Mouse (Mus musculus) small intestine, adult 2 months (tissue): ENCODE measurements at regions not wholly inside any gene's neighbourhood (a gene's known extent, or its start where the extent isn't known, plus 50 kb on each side); places are given as distances from the start of the nearest gene placed in this dataset.

Experiments used
- CTCF ChIP-seq: fragments of 200-500 bp; IDR thresholded peaks from 2 replicates; pipeline ENCODE4 v1.5.1; 2012; ENCODE audit warnings: low read depth, mild to moderate bottlenecking, control low read depth, inconsistent platforms, low read length, moderate library complexity, mixed read lengths; ENCODE audit not compliant: insufficient replicate concordance, insufficient read length; ENCODE audit errors: extremely low read depth
- POLR2A ChIP-seq: fragments of 200-500 bp; IDR thresholded peaks from 2 replicates; pipeline ENCODE4 v1.6.1; 2012; ENCODE audit warnings: low read depth, mild to moderate bottlenecking, control low read depth, inconsistent platforms, low read length, moderate library complexity

GRCm38 (mm10) chr14:86562728-86563127 is 578.3 kb downstream of the Diaph3 start:
- TF ChIP-seq POLR2A (no peak), CTCF (peak; percentile 11; the same call in 1 of the 2 replicates)
